Mouse (Mus musculus) neutrophil, adult 59 days (primary cell): ENCODE results near the gene Vmn1r45. TPM values are rescaled to one million over a fixed set of nuclear protein-coding genes. Genes with fewer than 3 reads are reported as not detected.

Experiments
- total RNA-seq, 2 experiments: library from RNA; stranded (reverse); gene quantifications; 1 replicate in 1 of 2; 2 replicates in 1 of 2; pipeline ENCODE4 v1.2.4; 2023

Gene Vmn1r45
- not detected for total RNA-seq

DNA sequence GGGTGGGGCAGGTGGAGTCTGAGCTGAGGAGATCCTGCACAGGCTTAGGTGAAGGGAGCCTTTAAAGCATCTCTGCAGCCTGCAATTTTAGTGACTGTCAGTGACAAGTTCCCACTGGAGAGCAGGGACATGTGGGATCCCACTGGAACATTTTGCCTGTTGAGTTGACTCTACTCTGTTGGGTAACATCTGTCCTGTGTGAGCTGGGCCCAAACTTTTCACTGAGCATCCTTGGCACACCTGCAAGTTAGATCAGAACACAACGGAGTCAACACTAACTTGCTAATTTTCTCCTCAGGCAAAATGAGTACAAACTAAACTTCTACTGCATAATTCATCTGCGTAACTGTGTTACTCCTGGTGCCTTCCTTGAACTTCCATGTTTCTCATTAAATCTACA is at the start of gene Vmn1r45:
Gene Vmn1r45 (minus strand): TSS at position 101 of the 400 bp plus-strand sequence.

DNA sequence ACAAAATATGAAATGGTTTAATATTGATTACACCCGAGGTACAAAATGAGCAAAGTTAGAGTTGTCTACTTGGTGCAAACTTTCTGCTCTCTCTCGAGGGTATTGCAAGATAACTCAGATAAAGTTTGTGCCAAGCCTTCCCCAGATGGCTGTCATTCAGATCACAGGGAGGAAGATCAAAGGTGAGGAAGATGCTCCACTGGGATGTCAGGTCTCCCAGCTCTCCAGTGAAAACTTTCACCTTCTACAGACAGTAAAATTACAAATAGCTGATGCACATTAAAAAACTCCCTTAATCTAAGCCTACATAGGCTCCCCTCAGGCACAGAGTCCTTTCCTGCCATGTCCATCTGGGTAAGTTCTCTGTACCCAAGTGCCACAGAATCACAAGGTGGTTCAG is 28.6 kb upstream of the Vmn1r45 start, which contains the start of gene Vmn1r46:
Gene Vmn1r46 (plus strand): TSS at position 301 of the 400 bp plus-strand sequence.

DNA sequence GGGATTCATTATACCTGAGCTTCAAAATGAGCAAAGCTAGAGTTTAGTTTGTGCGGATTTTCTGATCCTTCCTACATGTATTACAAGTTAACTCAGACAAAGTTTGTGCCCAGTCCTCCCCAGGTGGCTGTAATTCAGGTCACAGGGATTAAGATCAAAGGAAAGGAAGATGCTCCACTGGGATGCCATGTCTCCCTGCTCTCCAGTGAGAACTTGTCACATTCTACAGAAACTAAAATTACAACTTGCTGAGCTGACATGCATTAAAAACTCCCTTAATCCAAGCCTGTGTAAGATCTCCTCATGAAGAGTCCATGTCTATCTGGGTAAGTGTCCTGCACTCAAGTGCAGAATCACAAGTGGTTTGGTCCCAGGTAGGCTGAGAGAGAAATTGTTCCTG is 57.0 kb downstream of the Vmn1r45 start, which contains the start of gene Vmn1r44:
Gene Vmn1r44 (plus strand): TSS at position 301 of the 400 bp plus-strand sequence.

Other genes with a start within 250 kb of the Vmn1r45 start
- not detected for gene Vmn1r40, start 233.1 kb downstream of the Vmn1r45 start, total RNA-seq
- gene Vmn1r41, start 199.8 kb downstream of the Vmn1r45 start, total RNA-seq: not detected
- gene Vmn1r42, start 64.2 kb downstream of the Vmn1r45 start, total RNA-seq: not detected
- gene Vmn1r43, start 64.2 kb downstream of the Vmn1r45 start, total RNA-seq: not detected
- not detected for gene Vmn1r44, start 56.9 kb downstream of the Vmn1r45 start, total RNA-seq
- gene Vmn1r46, start 28.7 kb upstream of the Vmn1r45 start, total RNA-seq: not detected
- gene Vmn1r47, start 75.5 kb upstream of the Vmn1r45 start, total RNA-seq: not detected
- gene Vmn1r48, start 96.2 kb upstream of the Vmn1r45 start, total RNA-seq: not detected
- gene Vmn1r49, start 137.9 kb upstream of the Vmn1r45 start, total RNA-seq: not detected
- not detected for gene Vmn1r50, start 160.8 kb upstream of the Vmn1r45 start, total RNA-seq
- not detected for gene Vmn1r51, start 182.0 kb upstream of the Vmn1r45 start, total RNA-seq
- not detected for gene Vmn1r52, start 234.2 kb upstream of the Vmn1r45 start, total RNA-seq